Mouse (Mus musculus): ENCODE data around the gene Eapp. TPM values are rescaled to one million over a fixed set of nuclear protein-coding genes. Genes with fewer than 3 reads are reported as not detected.
A peak's percentile ranks its signal among the peaks of the same experiment; 100 is the strongest.

Gene Eapp
- polyA plus RNA-seq, 1 experiment, result 45.7 TPM

DNA sequence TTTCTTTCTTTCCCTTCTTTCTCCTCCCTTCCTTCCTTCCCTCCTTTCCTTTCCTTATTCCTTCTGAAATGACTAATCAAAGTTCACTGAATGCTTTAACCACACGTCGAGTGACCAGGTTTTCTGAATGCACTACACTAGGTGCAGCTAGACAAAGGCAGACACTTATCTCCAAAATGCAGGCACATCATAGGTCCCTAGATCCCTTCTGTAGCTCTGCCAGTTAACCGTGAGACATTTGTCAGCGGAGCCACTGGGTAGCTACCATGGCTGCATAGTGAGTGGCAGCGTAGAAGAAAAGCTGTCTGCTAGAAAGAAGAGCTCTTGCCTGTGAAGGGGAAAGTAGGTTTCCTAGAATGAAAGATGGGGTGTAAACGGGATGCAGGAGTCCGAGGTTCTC, 3.7 kb upstream of the Eapp start:
- H3K4me1 ChIP-seq (ENCODE audit: control insufficient read depth, insufficient read depth, low read length), result peaks cover under 1% of the 10 kb centered on the region; the same call in 1 of the 2 replicates
- no peak for TF ChIP-seq POLR2A (IDR thresholded peaks at IDR 0.05; ENCODE audit: borderline replicate concordance, low read depth, low read length)
- TF ChIP-seq CTCF (IDR thresholded peaks at IDR 0.05; ENCODE audit: low read depth, low read length), result no peak

DNA sequence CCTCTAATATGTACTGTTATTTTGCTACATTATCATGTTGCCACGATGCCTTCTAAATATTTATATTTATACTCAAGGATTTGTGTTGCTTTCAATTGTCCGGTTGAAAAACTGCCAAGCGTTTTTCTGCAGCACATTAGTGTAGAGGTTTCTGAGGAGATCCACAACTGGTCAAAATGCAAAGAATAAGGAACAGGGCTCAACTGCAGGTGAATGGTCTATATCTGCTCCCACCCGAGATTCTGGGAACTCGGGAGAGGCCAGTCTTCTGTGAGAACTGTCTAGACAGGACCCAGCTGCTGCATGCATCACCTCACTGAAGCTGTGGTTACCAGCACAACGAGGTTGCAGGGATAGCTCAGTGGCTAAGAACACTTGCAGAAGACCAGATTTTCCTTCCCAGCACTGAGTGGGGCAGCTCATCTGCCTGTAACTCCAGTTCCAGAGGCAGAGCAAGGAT, 2.1 kb upstream of the Eapp start:
- no peak for TF ChIP-seq POLR2A (IDR thresholded peaks at IDR 0.05; ENCODE audit: borderline replicate concordance, low read depth, low read length)
- TF ChIP-seq CTCF (IDR thresholded peaks at IDR 0.05; ENCODE audit: low read depth, low read length), result no peak
- peaks cover 6% of the 10 kb centered on the region; the same call in 1 of the 2 replicates for H3K4me1 ChIP-seq (ENCODE audit: control insufficient read depth, insufficient read depth, low read length)
- H3K4me3 ChIP-seq (ENCODE audit: insufficient read depth, low read length), result no peak overlapping the region
- H3K27ac ChIP-seq (ENCODE audit: insufficient read depth, low read depth, low read length), result no peak overlapping the region

More for the DNA sequence above, 3.7 kb upstream of the Eapp start:
- Histone ChIP-seq H3K4me3 (ENCODE audit: insufficient read depth, low read length) (no peak overlapping the region), H3K27ac (ENCODE audit: insufficient read depth, low read depth, low read length) (no peak overlapping the region)

DNA sequence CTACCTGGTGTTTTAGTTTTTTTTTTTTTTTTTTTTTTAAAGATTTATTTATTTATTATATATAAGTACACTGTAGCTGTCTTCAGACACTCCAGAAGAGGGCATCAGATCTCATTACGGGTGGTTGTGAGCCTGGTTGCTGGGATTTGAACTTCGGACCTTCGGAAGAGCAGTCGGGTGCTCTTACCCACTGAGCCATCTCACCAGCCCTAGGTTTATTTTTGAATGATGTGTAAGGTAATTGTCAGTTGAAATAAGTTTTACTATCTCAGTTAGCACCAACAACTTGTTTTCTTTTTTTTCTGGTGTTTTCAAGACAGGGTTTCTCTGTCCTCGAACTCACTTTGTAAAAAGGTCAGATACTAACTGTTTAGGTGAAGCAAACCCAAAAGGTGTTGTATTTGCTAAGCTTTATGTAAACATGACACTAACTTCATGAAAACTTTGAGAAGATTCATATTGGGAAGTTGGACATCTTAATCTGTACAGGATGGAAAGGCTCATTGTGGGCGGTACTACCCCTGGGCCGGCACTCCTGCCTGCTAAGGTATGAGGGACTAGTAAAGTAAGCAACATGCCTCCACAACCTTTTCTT, 1.4 kb upstream of the Eapp start:
- no peak overlapping the region for H3K27ac ChIP-seq (ENCODE audit: insufficient read depth, low read depth, low read length)

DNA sequence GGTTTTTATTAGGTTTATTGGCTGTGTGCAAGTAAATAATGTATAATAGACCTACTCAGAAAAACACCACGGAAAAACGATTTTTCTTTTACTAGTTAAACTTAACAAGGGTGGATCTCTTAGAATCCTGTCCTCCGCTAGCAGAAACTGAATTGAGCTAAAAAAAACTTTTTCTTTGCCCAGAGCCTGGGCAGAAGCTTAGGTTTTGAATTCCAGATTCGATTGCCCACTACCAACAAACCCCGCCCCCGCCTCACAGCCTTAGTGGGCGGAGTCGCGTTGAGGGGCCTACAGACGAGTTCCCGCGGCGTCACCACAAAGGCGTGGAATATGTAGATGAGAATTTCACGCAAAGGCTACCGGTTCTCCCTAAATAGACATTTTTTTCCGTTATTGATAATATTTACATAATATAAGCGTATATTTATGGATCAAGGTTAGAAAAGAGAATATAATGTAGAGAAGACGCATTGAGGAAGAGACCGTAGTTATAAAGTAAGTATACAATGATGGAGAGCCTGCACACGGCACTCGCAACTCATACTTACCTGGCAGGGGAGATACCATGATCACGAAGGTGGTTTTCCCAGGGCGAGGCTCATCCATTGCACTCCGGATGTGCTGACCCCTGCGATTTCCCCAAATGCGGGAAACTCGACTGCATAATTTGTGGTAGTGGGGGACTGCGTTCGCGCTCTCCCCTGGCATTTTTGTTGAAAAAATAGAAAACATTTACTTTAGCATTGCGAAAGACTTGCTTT, 725 bp upstream of the Eapp start:
- H3K4me3 ChIP-seq (ENCODE audit: insufficient read depth, low read length), result peak overlapping the region; percentile 74
- TF ChIP-seq CTCF (IDR thresholded peaks at IDR 0.05; ENCODE audit: low read depth, low read length) (no peak), POLR2A (IDR thresholded peaks at IDR 0.05; ENCODE audit: borderline replicate concordance, low read depth, low read length) (peak; percentile 99)
- H3K4me1 ChIP-seq (ENCODE audit: control insufficient read depth, insufficient read depth, low read length), result peaks cover 6% of the 10 kb centered on the region; the same call in 1 of the 2 replicates
- H3K27ac ChIP-seq (ENCODE audit: insufficient read depth, low read depth, low read length), result peak overlapping the region; percentile 82

More for the DNA sequence above, 1.4 kb upstream of the Eapp start:
- peak; percentile 90; the same call in 1 of the 2 replicates for TF ChIP-seq POLR2A (IDR thresholded peaks at IDR 0.05; ENCODE audit: borderline replicate concordance, low read depth, low read length)
- TF ChIP-seq CTCF (IDR thresholded peaks at IDR 0.05; ENCODE audit: low read depth, low read length), result no peak
- peaks cover 6% of the 10 kb centered on the region; the same call in 1 of the 2 replicates for H3K4me1 ChIP-seq (ENCODE audit: control insufficient read depth, insufficient read depth, low read length)
- H3K4me3 ChIP-seq (ENCODE audit: insufficient read depth, low read length), result no peak overlapping the region

DNA sequence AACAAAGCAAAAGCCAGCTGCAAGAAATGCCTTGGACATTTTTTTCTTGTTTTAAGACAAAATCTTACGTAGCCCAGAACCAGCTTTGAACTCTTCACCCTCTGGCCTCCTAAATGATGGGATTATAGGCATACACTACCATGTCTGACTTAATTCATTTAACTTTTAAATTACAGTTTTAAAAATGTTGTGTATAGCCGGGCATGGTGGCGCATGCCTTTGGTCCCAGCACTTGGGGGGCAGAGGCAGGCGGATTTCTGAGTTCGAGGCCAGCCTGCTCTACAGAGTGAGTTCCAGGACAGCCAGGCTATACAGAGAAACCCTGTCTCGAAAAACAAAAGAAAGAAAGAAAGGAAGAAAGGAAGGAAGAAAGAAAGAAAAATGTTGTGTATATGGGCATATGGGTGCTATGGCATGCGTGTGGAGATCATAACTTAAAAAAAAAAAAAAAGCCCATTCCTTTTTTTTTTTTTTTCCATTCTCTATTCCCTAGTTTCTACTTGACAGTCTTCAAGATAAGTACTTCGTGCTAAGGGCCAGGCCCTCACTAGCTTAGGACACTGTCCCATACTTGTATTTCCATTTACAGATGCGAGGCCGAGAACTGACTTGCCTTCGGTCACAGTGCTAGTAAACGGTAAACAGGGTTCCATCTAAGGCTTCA, 718 bp downstream of the Eapp start:
- no peak for TF ChIP-seq POLR2A (IDR thresholded peaks at IDR 0.05; ENCODE audit: borderline replicate concordance, low read depth, low read length)
- TF ChIP-seq CTCF (IDR thresholded peaks at IDR 0.05; ENCODE audit: low read depth, low read length), result no peak
- Histone ChIP-seq H3K4me1 (ENCODE audit: control insufficient read depth, insufficient read depth, low read length) (peaks cover 6% of the 10 kb centered on the region; the same call in 1 of the 2 replicates), H3K27ac (ENCODE audit: insufficient read depth, low read depth, low read length) (peak overlapping the region; percentile 72), H3K4me3 (ENCODE audit: insufficient read depth, low read length) (peak overlapping the region; percentile 74)

DNA sequence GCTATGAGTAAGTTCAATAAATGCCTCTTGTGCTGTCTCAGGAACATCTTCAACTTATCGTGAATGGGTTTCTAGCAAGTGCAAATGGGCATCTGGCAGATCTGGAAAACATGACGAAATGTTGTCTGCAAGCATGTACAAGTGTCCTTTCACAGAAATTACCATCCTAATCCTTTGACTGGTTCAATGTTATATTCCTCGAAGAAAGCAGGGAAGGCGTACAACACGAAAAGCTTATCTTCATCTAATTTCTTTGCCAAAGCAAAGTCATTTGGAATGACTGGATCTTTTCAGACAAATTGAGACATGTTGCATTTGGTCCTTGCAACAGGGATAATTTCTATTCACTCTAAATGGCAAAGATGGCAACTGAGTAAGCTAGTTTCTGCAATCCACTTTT, 6.6 kb downstream of the Eapp start:
- no peak overlapping the region for H3K27ac ChIP-seq (ENCODE audit: insufficient read depth, low read depth, low read length)
- no peak overlapping the region for H3K4me3 ChIP-seq (ENCODE audit: insufficient read depth, low read length)
- TF ChIP-seq POLR2A (IDR thresholded peaks at IDR 0.05; ENCODE audit: borderline replicate concordance, low read depth, low read length), result no peak
- no peak for TF ChIP-seq CTCF (IDR thresholded peaks at IDR 0.05; ENCODE audit: low read depth, low read length)
- 0 out of 2 replicates have a peak, but pooled peaks cover 4% of the 10 kb centered on the region for H3K4me1 ChIP-seq (ENCODE audit: control insufficient read depth, insufficient read depth, low read length)

DNA sequence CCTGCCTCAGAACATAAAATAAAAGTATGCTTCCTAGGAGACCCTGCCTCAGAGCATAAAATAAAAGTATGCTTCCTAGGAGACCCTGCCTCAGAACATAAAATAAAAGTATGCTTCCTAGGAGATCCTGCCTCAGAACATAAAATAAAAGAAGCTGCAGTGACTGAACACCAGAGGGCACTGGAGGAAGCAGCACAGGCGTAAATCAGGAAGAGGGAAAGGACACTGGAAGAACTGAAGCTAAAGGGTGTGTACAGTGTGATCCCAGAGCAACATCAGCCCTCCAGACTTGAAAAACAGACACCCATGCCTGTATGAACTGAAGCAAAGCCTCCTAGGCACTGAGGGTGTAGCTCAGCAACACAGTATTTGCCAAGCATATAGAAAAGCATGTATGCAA, 12.5 kb downstream of the Eapp start:
- Histone ChIP-seq H3K4me1 (ENCODE audit: control insufficient read depth, insufficient read depth, low read length) (no peaks in the 10 kb centered on the region), H3K27ac (ENCODE audit: insufficient read depth, low read depth, low read length) (no peak overlapping the region), H3K4me3 (ENCODE audit: insufficient read depth, low read length) (no peak overlapping the region)
- no peak for TF ChIP-seq POLR2A (IDR thresholded peaks at IDR 0.05; ENCODE audit: borderline replicate concordance, low read depth, low read length)
- TF ChIP-seq CTCF (IDR thresholded peaks at IDR 0.05; ENCODE audit: low read depth, low read length), result no peak

DNA sequence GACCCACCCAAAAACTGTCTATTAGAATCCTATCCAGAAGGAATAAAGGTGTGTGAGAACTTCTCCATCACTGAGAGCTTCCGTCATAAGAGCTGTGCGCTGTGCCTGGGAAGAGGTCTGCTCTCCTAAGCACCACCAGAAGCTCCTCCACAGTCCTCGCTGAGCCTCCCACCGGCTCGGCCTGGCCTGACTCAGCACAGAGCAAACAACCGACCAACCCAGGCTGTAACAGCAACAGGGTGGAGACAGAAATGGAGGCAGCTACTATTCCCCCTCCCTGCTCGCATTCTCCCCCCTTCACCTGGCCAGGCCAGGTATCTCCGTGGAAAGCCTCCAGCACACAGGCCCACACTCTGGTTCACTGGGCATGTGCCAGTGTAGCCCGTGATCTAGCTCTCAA, 19.0 kb downstream of the Eapp start:
- Histone ChIP-seq H3K27ac (ENCODE audit: insufficient read depth, low read depth, low read length) (no peak overlapping the region), H3K4me1 (ENCODE audit: control insufficient read depth, insufficient read depth, low read length) (no peaks in the 10 kb centered on the region), H3K4me3 (ENCODE audit: insufficient read depth, low read length) (no peak overlapping the region)
- TF ChIP-seq CTCF (IDR thresholded peaks at IDR 0.05; ENCODE audit: low read depth, low read length) (no peak), POLR2A (IDR thresholded peaks at IDR 0.05; ENCODE audit: borderline replicate concordance, low read depth, low read length) (no peak)

DNA sequence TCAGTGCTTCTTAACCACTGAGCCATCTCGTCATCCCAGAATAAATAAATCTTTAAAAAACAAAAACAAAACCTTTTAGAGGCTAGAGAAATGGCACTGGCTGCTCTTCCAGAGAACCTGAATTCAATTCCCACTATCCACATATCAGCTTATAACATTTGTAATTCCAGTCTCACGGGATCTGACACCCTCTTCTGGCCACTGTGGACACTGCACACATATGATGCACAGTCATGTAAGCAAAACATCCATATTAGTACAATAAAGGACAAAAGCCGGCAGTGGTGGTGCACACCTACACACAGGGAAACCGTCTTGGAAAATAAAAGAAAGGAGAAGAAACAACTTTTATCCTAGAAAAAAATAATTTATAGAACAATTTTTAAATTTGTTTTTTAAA, 20.3 kb downstream of the Eapp start:
- TF ChIP-seq POLR2A (IDR thresholded peaks at IDR 0.05; ENCODE audit: borderline replicate concordance, low read depth, low read length), result no peak
- TF ChIP-seq CTCF (IDR thresholded peaks at IDR 0.05; ENCODE audit: low read depth, low read length), result no peak
- Histone ChIP-seq H3K4me3 (ENCODE audit: insufficient read depth, low read length) (no peak overlapping the region), H3K27ac (ENCODE audit: insufficient read depth, low read depth, low read length) (no peak overlapping the region)

More for the DNA sequence above, 20.3 kb downstream of the Eapp start:
- H3K4me1 ChIP-seq (ENCODE audit: control insufficient read depth, insufficient read depth, low read length), result no peaks in the 10 kb centered on the region

All from bone marrow macrophage, adult 2 months (primary cell).